Mouse (Mus musculus) testis, adult 2 months (tissue): ENCODE measurements around the gene Ifi44. TPM values are rescaled to one million over a fixed set of nuclear protein-coding genes. Genes with fewer than 3 reads are reported as not detected.

Source experiments
- H3K27ac ChIP-seq: fragments of 200-500 bp; 2 replicates; pipeline ENCODE4 v1.5.1; 2012; ENCODE audit warnings: low read depth, low read length; ENCODE audit not compliant: control insufficient read depth, insufficient read depth
- H3K27me3 ChIP-seq: fragments of 200-500 bp; 2 replicates; pipeline ENCODE4 v1.6.1; 2012; ENCODE audit warnings: mild to moderate bottlenecking, low read length, moderate library complexity; ENCODE audit not compliant: control insufficient read depth, insufficient read depth
- H3K36me3 ChIP-seq: fragments of 200-500 bp; 2 replicates; pipeline ENCODE4 v1.6.1; 2012; ENCODE audit warnings: mild to moderate bottlenecking, low read length; ENCODE audit not compliant: control insufficient read depth, insufficient read depth
- H3K4me1 ChIP-seq: fragments of 200-500 bp; 2 replicates; pipeline ENCODE4 v1.6.1; 2012; ENCODE audit warnings: low read length; ENCODE audit not compliant: control insufficient read depth, insufficient read depth
- H3K4me3 ChIP-seq: fragments of 200-500 bp; 2 replicates; pipeline ENCODE4 v1.5.1; 2012; ENCODE audit warnings: low read depth, mild to moderate bottlenecking, low read length, moderate library complexity, mixed read lengths; ENCODE audit not compliant: control insufficient read depth
- CTCF ChIP-seq: fragments of 200-500 bp; IDR thresholded peaks from 2 replicates; pipeline ENCODE4 v1.5.1; 2012; ENCODE audit warnings: low read depth, mild to moderate bottlenecking, inconsistent platforms, low read length, moderate library complexity; ENCODE audit not compliant: control insufficient read depth, insufficient read depth, insufficient replicate concordance
- POLR2A ChIP-seq: fragments of 200-500 bp; IDR thresholded peaks from 2 replicates; pipeline ENCODE4 v1.6.1; 2012; ENCODE audit warnings: low read depth, mild to moderate bottlenecking, inconsistent platforms, low read length, moderate library complexity; ENCODE audit not compliant: control insufficient read depth
- polyA plus RNA-seq: library from polyadenylated mRNA; depleted of rRNA; stranded (reverse); fragments of >200 nt; gene quantifications from 2 replicates; pipeline ENCODE4 v1.2.3, GENCODE M21; 2012; rRNA removed

Ifi44 gene
- polyA plus RNA-seq, 1 experiment = 0.23 TPM

- H3K36me3 ChIP-seq = no peaks in the 10 kb centered on the region
- H3K4me3 ChIP-seq = no peak overlapping the region
- TF ChIP-seq CTCF (no peak), POLR2A (no peak)
- H3K27ac ChIP-seq = no peak overlapping the region
- H3K4me1 ChIP-seq = no peaks in the 10 kb centered on the region
- no peaks in the 10 kb centered on the region for H3K27me3 ChIP-seq
Observed at GRCm38 (mm10) chr3:151707335-151707734, 42.4 kb downstream of the Ifi44 start.

Other genes with a start within 250 kb of the Ifi44 start
- not detected in 2 replicates for gene Ifi44l, start 12.9 kb upstream of the Ifi44 start, polyA plus RNA-seq
- 0.04 TPM in 2 replicates for gene Ptgfr, start 87.7 kb upstream of the Ifi44 start, polyA plus RNA-seq